Mouse (Mus musculus): Measurements from ENCODE around the gene Hist1h2bm.
A peak's percentile ranks its signal among the peaks of the same experiment; 100 is the strongest.
"Not testable (repeated sequence)": the region's sequence is repeated elsewhere in the genome, so short reads cannot be mapped to it uniquely, and the experiment has no call there.

Gene Hist1h2bm

GRCm38 (mm10) chr13:21729544-21729943 is 7.7 kb downstream of the Hist1h2bm start:
- DNase-seq: no peak

GRCm38 (mm10) chr13:21733466-21733865 is 11.6 kb downstream of the Hist1h2bm start:
- no peak for DNase-seq

GRCm38 (mm10) chr13:21734010-21734905 is 12.4 kb downstream of the Hist1h2bm start:
- peak; percentile 74 to 81 for DNase-seq

GRCm38 (mm10) chr13:21734906-21735767 is 13.3 kb downstream of the Hist1h2bm start, which contains the start of gene Hist1h4j:
TSS of gene Hist1h4j (plus strand) at chr13:21735064.
- DNase-seq: peak; percentile 70 to 78

DNA sequence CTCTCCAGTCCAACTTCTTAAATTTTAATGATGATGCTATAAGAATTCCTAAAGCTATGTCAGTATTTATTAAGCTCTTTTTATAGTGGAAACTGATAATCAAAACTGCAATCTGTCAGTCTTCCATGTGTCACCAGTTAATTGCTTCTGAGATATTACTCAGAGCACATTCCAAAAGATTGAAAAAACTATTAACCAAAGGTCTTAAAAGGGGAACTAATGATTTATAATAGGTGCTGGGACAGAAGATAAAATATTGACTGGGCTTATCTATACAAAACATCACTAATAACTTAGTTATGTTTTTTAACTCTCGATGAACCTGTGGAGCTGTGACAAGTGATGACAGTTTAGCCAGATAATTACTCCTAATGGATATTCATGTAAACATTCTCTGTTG is 23.2 kb downstream of the Hist1h2bm start:
- DNase-seq: no peak

GRCm38 (mm10) chr13:21749387-21750158 is 27.7 kb downstream of the Hist1h2bm start:
- no peak for DNase-seq

DNA sequence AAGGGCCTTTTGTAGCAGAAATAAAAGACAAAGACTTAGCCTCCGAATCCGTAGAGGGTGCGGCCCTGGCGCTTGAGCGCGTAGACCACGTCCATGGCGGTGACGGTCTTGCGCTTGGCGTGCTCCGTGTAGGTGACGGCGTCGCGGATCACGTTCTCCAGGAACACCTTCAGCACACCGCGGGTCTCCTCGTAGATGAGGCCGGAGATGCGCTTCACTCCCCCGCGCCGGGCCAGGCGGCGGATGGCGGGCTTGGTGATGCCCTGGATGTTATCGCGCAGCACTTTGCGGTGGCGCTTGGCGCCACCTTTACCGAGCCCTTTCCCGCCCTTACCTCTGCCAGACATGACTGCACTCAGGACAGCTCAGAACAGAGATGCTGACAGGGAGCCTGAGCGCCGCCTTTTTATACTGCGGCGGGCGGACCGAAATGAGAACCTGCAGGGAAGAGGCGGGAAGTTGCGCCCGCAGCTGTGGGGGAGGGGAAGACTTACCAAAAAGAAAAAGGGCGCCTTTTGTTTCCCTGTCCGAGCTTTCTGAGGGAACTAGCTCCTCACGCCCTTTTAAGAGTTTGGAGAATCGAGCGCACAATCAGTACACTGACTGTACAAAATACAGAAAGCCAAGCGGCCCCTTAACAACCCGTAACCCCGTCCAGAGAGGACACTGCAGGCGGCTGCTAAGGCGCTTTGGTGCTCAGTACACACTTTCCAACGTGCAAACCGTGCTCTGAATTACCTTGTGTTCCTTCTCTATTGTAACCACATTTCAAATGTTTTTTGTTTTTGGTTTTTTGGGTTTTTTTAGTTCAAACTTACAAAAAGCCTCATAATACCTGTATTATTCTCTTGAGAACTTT is 28.5 kb downstream of the Hist1h2bm start, which contains the start of gene Hist1h4k:
Hist1h4k (minus strand) TSS at position 347 of the 859 bp plus-strand sequence.
- DNase-seq: peak; percentile 83 to 91

DNA sequence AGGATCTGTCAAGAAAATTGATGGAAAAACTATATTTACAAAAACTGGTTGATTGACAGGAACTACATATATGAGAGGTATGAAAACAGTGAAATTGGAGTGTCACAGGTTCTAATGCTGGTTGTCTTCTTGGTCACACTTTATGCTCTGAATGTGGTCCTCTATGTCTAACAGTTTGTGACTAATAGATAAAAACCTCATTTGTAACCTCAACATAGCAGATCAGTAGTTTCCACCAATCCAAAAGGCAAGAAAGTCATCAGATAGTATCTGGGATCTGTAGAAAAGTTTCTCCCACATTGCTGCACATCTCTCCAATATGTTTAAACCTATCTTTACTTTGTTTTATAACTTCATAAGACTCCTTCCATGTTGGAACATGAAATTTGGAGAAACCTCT is 29.6 kb downstream of the Hist1h2bm start:
- DNase-seq: no peak

- no peak for DNase-seq
Observed at GRCm38 (mm10) chr13:21751827-21752226, 30.0 kb downstream of the Hist1h2bm start.

DNA sequence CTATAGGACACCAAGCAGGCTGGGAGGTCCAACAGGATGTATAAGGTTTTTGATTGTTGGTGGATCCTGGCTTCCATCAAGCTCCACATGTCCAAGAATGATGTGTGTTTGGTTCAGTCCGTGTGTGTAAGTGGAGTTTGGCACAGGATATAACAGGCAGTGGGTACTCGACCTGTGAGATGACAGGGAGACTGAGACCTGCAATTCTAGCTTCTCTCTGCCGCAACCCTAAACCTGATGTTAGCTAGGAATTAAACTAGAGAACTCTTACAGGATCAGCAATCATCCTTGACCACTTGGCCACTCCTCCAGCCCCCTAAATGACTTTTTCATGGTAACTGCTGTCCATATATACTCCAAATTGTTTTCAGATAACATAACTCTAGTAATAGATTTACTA is 30.5 kb downstream of the Hist1h2bm start:
- no peak for DNase-seq

- DNase-seq: no peak
Observed at GRCm38 (mm10) chr13:21753051-21753523, 31.2 kb downstream of the Hist1h2bm start.

DNA sequence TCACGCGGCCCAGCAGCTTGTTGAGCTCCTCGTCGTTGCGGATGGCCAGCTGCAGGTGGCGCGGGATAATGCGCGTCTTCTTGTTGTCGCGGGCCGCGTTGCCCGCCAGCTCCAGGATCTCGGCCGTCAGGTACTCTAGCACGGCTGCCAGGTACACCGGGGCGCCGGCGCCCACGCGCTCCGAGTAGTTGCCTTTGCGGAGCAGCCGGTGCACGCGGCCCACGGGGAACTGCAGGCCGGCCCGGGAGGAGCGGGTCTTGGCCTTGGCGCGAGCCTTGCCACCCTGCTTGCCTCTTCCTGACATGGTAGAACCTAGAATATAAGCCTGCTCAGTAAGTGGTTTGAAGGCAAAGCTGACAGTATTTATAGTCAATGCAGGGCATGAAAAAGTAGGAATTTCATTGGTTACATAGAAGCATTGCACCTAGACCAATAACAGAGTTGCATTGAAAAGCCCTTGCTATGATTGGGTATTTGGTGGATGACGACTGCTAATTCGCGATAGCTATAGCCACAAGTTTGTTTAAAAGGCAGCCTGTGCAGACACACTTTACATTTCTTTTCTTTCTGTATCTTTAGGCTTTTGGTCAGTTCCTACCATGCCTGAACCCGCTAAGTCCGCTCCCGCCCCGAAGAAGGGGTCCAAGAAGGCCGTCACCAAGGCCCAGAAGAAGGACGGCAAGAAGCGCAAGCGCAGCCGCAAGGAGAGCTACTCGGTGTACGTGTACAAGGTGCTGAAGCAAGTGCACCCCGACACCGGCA is 31.9 kb downstream of the Hist1h2bm start, which contains the start of the genes Hist1h2ak and Hist1h2bn:
Hist1h2ak (minus strand) TSS at position 304 of the 762 bp plus-strand sequence.
Hist1h2bn (plus strand) TSS at position 600 of the 762 bp plus-strand sequence.
- peak; percentile 53 to 62 for DNase-seq

DNA sequence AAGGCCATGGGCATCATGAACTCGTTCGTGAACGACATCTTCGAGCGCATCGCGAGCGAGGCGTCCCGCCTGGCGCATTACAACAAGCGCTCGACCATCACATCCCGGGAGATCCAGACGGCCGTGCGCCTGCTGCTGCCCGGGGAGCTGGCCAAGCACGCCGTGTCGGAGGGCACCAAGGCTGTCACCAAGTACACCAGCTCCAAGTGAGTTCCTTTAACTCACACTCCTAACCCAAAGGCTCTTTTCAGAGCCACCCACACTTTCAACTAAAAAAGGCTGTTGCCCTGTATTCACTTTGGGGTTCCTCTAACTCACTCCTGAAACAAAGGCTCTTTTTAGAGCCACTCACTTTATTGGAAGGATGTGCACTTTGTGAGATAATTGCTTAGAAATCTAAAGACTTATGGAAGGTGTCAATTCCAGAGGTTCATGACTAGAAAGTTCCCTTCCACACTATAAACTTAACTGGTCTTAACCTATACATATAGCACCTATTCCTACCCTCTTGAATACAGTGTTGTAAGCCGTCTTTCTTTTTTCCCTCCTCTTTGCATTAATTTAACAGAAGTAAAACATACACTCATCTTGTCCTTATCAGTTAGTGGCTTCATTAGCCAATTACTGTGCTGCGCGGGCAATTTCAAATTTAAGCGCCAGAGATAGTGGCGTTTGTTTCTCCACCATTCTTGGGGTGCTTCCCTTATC is 32.6 kb downstream of the Hist1h2bm start:
- DNase-seq: not testable (repeated sequence)

GRCm38 (mm10) chr13:21755707-21756106 is 33.9 kb downstream of the Hist1h2bm start:
- no peak for DNase-seq
